Mouse (Mus musculus) lung, embryonic 15.5 days (tissue): Measurements from ENCODE around the gene Col6a2. TPM values are rescaled to one million over a fixed set of nuclear protein-coding genes. Genes with fewer than 3 reads are reported as not detected.
A peak's percentile ranks its signal among the peaks of the same experiment; 100 is the strongest.

Experiments used
- ATAC-seq: fragments of 200-750 bp; cut with Nextera tagmentation; 2 replicates; pipeline ENCODE4 v1.8.0; 2017; ENCODE audit warnings: moderate number of reproducible peaks, borderline replicate concordance; ENCODE audit not compliant: low FRiP score, low TSS enrichment; ENCODE audit errors: extremely low read depth
- H3K27ac ChIP-seq: fragments of 300-500 bp; sonication (generic); 2 replicates; pipeline ENCODE4 v1.5.1; 2015; ENCODE audit warnings: moderate library complexity, mild to moderate bottlenecking, inconsistent platforms
- H3K27me3 ChIP-seq: fragments of 300-500 bp; sonication (generic); 2 replicates; pipeline ENCODE4 v1.6.1; 2015; ENCODE audit warnings: inconsistent platforms
- H3K36me3 ChIP-seq: fragments of 300-500 bp; sonication (generic); 2 replicates; pipeline ENCODE4 v1.6.1; 2015; ENCODE audit warnings: inconsistent platforms
- H3K4me1 ChIP-seq: fragments of 300-500 bp; sonication (generic); 2 replicates; pipeline ENCODE4 v1.6.1; 2015; ENCODE audit warnings: inconsistent platforms
- H3K4me2 ChIP-seq: fragments of 300-500 bp; sonication (generic); 2 replicates; pipeline ENCODE4 v1.6.1; 2015; ENCODE audit warnings: inconsistent platforms, mild to moderate bottlenecking, moderate library complexity
- H3K4me3 ChIP-seq: fragments of 300-500 bp; sonication (generic); 2 replicates; pipeline ENCODE4 v1.5.1; 2015; ENCODE audit warnings: mild to moderate bottlenecking, inconsistent platforms
- H3K9ac ChIP-seq: fragments of 300-500 bp; sonication (generic); 2 replicates; pipeline ENCODE4 v1.6.1; 2015; ENCODE audit warnings: inconsistent platforms
- H3K9me3 ChIP-seq: fragments of 300-500 bp; sonication (generic); 2 replicates; pipeline ENCODE4 v1.6.1; 2016; ENCODE audit warnings: inconsistent platforms
- WGBS: fragments of 180-500 bp; shearing (Covaris S2); methylation state at CpG from one replicate; pipeline ENCODE4 v1.1.7; 2015; 5-methylcytosine and 5-hydroxymethylcytosine counted together
- polyA plus RNA-seq: library from polyadenylated mRNA; unstranded; fragments of >200 nt; fragmentation: Nextera tagmentation; extraction: Ambion mirVana; gene quantifications from 2 replicates; pipeline ENCODE4 v1.2.1, GENCODE M21; 2015

The Col6a2 gene
- 287 and 298 TPM in 2 replicates for polyA plus RNA-seq

DNA sequence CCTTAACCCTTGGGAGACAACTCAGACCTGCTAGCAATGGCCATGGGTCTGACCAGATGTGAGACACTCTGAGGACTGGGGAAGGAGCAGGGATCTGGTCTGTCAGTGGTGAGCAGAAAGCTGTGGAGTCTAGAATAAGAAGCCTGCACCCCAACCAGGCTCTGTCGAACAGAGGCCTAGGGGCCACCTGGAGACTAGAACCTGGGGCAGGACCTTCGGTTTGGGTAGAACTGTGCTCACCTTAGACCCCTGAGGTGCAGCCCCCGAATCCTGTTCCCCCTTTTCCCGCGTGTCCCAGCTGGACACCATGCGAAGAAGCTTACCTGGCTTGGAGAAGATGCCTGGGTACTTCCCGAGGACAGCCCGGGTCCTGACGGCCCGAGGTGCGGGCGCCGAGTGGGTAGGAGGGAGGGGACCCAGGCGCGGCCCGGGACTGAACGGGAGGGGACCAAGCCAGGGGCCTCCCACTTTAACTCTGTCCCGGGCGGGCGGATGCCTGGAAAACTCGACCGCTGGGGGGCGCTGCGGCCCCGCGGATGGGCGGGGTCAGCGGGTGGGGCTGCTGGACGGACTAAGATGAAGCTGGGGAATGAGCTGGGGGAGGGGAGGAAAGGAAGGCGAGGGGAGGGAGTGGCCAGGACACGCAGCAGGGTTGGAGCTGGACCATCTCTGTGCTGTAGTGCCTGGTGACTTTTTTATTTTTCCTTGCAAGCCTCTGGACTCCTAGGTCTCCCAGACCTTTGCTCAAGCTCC is at the start of gene Col6a2:
Gene Col6a2, minus strand, starts transcription at position 703 of the 753 bp plus-strand sequence.
- H3K27ac ChIP-seq, result peak within 1 kb of the TSS; percentile 84
- peak within 1 kb of the TSS; percentile 66 for H3K4me2 ChIP-seq
- H3K4me3 ChIP-seq, result peak within 1 kb of the TSS; percentile 58
- WGBS, result 4% methylated on average over 23 of the region's 31 CpGs
- ATAC-seq, result peak; percentile 94
- H3K4me1 ChIP-seq, result peaks cover 23% of the 10 kb centered on the region
- H3K9me3 ChIP-seq, result no peaks in the 10 kb centered on the region
- H3K36me3 ChIP-seq, result no peaks in the 10 kb centered on the region
- no peaks in the 10 kb centered on the region for H3K27me3 ChIP-seq
- H3K9ac ChIP-seq, result peak within 1 kb of the TSS; percentile 63

DNA sequence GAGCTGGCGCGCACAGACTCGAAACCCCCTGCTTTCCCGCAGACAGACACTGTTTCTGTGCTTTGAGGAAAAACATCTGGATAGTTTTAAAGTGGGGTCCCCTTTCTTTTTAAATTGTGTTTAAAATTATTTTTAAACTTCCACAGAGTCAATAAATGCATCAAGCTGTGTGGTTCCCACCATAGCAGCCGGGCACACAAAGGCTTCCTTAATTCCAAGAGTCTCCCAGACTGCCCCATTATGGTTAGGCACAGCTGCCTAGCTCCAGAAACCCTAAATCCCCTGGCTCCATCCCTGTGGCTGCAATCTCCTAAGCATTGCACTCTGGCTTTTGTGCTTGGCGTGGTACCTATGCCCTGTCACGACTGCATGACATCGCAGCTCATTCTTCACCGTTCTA is 48.5 kb upstream of the Col6a2 start:
- Histone ChIP-seq H3K27ac (peak overlapping the region; percentile 88), H3K4me1 (peaks cover 36% of the 10 kb centered on the region), H3K9ac (no peak overlapping the region), H3K4me2 (no peak overlapping the region), H3K9me3 (no peaks in the 10 kb centered on the region), H3K27me3 (no peaks in the 10 kb centered on the region), H3K4me3 (no peak overlapping the region), H3K36me3 (no peaks in the 10 kb centered on the region)
- WGBS, result 58% methylated on average over 9 of the region's 9 CpGs
- ATAC-seq, result peak; percentile 33; the same call in 1 of the 2 replicates

DNA sequence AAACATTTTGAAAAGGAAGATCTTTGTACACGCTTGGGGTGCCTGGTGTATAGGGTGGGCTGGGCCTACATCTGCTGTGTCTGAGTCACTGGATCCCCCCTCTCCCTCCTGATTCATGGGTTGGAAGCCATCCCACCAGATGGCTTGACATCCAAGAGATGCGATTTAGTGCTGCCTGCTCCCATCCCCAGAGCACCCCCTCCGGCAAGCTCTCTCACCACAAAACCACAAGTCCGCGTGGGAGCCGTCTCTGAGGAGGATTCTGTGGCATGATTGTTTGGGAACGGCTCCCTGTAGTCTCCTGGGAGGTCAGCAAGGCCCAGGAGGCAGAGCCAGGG is 45.5 kb upstream of the Col6a2 start:
- 52% methylated on average over 7 of the region's 7 CpGs for WGBS
- no peak overlapping the region for H3K4me3 ChIP-seq
- peaks cover 18% of the 10 kb centered on the region; the same call in 1 of the 2 replicates for H3K4me1 ChIP-seq
- no peak overlapping the region for H3K4me2 ChIP-seq
- no peaks in the 10 kb centered on the region for H3K36me3 ChIP-seq
- H3K27ac ChIP-seq, result peak overlapping the region; percentile 62
- H3K9ac ChIP-seq, result no peak overlapping the region
- H3K9me3 ChIP-seq, result no peaks in the 10 kb centered on the region
- no peak for ATAC-seq
- no peaks in the 10 kb centered on the region for H3K27me3 ChIP-seq

DNA sequence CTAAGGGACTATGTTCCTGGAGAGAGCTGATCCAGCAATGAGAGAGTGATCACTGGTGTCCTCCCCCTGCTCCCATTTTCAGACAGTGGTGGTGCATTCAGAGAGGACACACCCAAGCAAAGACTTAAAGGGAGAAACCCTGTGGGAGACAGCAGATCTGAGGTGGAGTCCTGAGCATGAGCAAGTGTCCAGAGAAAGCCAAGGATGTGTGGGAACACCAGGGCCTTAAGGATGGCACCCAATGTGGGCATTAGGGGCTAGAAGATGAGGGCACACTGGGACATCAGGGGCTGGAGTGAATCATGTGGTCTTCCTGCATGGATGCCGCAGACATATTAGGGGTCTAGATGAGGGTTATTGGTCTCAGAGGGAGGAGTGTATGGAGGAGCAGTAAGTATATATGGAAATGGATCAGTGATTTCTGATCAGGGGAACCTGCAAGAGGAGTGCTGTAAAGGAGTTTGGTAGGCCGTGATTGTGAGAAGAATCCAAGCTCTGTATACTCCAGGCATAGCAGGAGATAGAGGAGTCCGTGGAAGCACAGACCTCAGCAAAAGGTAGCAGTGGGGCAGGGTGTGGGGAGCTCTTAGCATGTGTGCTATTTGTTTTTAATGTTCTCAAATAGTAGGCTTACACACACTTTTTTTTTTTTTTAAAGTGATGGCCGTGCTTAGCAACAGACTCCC is 45.0 kb upstream of the Col6a2 start:
- no peak overlapping the region for H3K9ac ChIP-seq
- no peaks in the 10 kb centered on the region for H3K9me3 ChIP-seq
- no peaks in the 10 kb centered on the region for H3K27me3 ChIP-seq
- H3K4me2 ChIP-seq, result no peak overlapping the region
- no peaks in the 10 kb centered on the region for H3K36me3 ChIP-seq
- 83% methylated on average over 4 of the region's 4 CpGs for WGBS
- H3K4me1 ChIP-seq, result peaks cover 23% of the 10 kb centered on the region
- peak overlapping the region; percentile 62; the same call in 1 of the 2 replicates for H3K27ac ChIP-seq
- ATAC-seq, result no peak
- no peak overlapping the region for H3K4me3 ChIP-seq

DNA sequence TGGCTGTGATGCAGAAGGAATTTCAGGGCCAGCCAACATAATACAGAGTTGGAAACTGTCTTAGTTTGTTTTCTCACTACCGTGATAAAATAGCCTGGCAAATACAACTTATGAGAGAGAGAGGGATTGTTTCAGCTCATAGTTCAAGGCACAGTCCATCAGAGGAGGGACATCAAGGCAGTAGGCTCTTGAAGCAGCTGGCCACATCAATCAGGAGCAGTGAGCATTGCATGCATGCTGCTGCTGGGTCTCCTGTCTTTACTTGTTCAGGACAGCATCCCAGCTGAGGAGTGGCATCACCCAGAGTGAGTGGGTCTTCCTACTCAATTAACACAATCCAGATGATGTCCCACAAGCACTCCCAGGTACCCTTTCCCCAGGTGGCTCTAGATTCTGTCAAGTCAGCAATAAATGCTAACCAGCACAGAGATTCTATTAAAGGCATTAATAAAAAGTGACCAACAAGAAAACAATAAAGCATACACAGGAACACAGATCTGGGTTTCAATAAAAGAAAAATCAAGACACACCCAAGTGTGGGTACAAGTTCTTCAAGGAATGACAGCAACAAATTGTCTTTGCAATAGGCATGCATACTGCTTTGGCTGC is 43.9 kb upstream of the Col6a2 start:
- no peak overlapping the region for H3K9ac ChIP-seq
- no peak overlapping the region for H3K27ac ChIP-seq
- H3K36me3 ChIP-seq, result no peaks in the 10 kb centered on the region
- H3K27me3 ChIP-seq, result no peaks in the 10 kb centered on the region
- no peak for ATAC-seq
- peaks cover 17% of the 10 kb centered on the region for H3K4me1 ChIP-seq
- H3K4me2 ChIP-seq, result no peak overlapping the region
- H3K4me3 ChIP-seq, result no peak overlapping the region
- no peaks in the 10 kb centered on the region for H3K9me3 ChIP-seq
- WGBS, result 77% methylated on average over 1 of the region's 1 CpGs

DNA sequence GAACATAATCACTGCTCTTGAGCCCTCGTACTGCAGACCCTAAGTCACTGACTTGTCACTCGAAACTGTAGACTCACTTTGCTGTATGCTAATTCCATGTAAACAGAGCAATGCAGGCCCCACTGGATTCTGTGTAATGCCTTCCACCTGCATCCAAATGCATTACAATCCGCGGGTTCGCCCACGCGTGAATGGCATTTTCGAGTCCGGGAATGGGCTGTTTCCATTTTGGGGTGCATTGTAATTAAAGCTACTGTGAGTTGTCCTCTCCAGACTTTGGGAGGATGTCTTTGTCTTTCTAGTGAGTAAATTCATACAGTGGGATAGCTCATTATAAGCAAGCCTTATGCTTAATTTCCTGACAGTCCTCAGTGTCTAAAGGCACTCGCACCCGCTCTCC is 42.1 kb upstream of the Col6a2 start:
- no peak for ATAC-seq
- Histone ChIP-seq H3K4me3 (no peak overlapping the region), H3K9me3 (no peaks in the 10 kb centered on the region), H3K27ac (peak overlapping the region; percentile 81), H3K4me2 (no peak overlapping the region), H3K4me1 (peaks cover 14% of the 10 kb centered on the region; the same call in 1 of the 2 replicates), H3K27me3 (no peaks in the 10 kb centered on the region), H3K36me3 (no peaks in the 10 kb centered on the region), H3K9ac (no peak overlapping the region)
- WGBS, result 89% methylated on average over 11 of the region's 11 CpGs

DNA sequence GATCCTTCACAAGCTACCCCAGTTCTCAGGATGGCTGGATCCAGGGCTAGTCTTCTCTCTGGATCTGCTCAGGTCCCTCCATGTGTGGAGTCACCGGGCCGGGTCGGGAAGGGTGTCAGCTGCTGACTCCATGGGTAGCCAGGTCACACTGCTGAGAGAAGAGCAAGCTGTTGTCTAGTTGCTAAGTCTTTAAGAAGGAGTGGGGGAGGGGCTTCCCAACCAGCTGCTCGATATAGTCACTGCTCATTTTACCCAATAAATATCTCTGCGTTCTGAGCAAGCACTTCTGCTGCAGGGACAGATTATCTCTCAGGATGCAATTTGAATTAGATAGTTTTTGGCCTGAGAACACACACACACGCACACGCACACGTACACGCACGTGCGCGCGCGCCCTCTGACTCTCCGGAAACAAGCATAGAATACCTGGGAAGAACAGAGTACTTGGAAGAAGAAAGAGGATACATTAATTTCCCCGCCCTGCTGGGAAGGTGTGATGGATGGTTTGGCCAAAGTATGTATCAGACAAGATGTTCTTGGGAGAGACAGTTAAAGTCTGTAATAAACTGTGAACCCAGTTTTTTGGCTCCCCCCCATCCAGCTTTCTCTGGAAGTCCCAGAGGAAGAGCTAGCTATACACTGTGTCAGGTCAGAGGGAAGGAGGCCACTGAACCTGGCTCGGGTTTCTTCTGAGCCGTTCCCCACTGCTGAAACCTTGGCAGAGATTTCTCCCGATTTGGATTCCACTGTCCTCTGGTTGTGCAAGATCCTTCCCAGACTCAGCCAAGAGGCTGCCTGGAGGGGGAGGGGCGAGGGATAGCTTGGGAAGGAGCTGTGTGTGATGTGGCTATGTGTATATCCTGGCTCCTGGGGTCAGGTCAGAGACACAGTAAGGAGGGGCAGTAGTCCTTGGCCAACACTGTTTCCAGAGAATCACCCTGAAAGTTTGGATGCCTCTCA is 41.0 kb upstream of the Col6a2 start:
- no peak overlapping the region for H3K4me3 ChIP-seq
- H3K9me3 ChIP-seq, result no peaks in the 10 kb centered on the region
- H3K9ac ChIP-seq, result no peak overlapping the region
- ATAC-seq, result peak; percentile 94
- no peaks in the 10 kb centered on the region for H3K27me3 ChIP-seq
- H3K36me3 ChIP-seq, result no peaks in the 10 kb centered on the region
- H3K4me1 ChIP-seq, result peaks cover 13% of the 10 kb centered on the region; the same call in 1 of the 2 replicates
- WGBS, result 49% methylated on average over 20 of the region's 20 CpGs
- H3K4me2 ChIP-seq, result no peak overlapping the region
- peak overlapping the region; percentile 81 for H3K27ac ChIP-seq

DNA sequence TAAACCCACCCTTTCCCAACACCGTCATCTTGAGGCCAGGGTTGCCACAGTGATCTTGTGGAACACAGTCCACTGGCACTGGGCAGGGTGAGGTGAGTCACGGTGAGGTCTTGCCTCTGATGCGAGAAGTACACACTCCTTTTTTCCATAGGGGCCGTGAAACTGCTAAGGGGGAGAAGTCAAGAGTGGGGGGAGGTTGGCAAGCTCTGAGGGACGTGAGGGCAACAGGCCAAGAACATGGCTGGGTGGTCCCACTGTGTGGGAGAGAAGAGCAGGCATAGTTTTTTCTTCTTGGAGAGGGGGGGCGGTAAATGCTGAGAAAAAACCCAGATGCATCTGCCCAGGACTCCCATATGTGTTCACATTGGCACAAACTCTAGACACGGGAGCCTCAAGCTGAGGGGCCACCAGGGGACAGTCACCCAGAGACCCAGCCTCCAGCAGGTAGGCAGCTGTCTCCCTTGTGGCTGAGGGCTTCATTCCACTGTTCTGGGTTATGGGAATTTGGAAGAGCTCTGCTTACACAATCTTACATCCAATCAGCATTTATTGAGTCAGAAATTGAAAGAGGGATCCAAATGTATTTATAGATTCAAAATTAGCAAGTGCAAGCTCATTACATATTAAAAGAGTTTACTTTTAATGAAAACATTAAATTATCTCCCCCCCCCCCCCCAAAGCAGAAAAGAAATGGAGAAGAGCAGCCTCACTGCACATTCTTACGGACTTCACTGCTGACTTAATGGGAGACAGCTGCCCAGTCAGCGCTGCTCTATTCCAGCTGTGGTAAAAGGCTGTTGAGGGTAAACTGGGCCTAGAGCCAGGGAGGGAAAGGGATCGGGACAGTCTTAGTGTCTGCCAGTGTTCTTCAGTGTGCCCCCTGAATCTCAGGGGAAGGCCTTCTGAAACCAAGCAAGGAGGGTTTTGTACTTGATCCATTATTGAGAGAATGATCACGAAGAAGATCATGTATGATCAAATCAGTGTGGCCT is 30.2 kb upstream of the Col6a2 start:
- Histone ChIP-seq H3K36me3 (no peaks in the 10 kb centered on the region), H3K27ac (peak overlapping the region; percentile 91), H3K4me2 (no peak overlapping the region), H3K9me3 (no peaks in the 10 kb centered on the region), H3K4me1 (peaks cover 43% of the 10 kb centered on the region), H3K4me3 (no peak overlapping the region), H3K9ac (0 out of 2 replicates have a peak overlapping the region, but pooled peaks have one; percentile 10), H3K27me3 (no peaks in the 10 kb centered on the region)
- ATAC-seq, result peak; percentile 81
- WGBS, result 44% methylated on average over 11 of the region's 11 CpGs

DNA sequence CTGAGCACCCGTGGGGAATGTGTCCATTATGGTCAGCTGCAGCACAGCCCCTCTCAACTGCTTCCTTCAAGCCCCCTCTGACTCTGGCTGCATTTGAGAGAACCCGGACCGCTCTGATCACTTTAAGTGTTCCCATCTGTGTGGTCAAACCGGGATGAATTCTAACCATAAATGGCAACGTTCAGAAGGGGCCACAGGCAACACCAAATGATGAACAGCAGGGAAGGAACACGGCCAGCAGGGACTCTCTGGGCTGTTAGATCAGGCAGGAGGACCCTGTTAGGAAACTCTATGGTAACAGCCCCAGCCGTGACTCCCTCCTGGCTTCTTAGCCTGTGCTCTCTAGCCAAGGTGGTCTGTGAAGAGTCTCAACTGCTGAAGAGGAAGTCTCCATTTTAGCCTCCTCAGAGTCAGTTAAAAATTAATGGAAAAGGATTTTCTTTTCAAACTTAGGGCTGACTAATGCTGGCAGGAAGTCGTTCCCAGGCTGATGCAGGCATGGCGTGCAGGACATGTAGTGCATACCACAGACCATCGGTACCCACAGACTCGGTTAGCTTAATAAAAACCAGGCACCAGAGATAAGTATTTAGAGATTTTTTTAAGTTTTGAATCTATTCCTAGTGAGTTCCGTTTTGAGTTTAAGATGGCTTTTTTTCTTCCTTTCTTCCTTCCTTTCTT is 27.4 kb upstream of the Col6a2 start:
- 35% methylated on average over 12 of the region's 12 CpGs for WGBS
- Histone ChIP-seq H3K36me3 (no peaks in the 10 kb centered on the region), H3K27me3 (no peaks in the 10 kb centered on the region), H3K27ac (peak overlapping the region; percentile 82), H3K4me1 (peaks cover 43% of the 10 kb centered on the region), H3K4me3 (no peak overlapping the region), H3K9me3 (no peaks in the 10 kb centered on the region), H3K4me2 (no peak overlapping the region), H3K9ac (no peak overlapping the region)
- ATAC-seq, result peak; percentile 75

DNA sequence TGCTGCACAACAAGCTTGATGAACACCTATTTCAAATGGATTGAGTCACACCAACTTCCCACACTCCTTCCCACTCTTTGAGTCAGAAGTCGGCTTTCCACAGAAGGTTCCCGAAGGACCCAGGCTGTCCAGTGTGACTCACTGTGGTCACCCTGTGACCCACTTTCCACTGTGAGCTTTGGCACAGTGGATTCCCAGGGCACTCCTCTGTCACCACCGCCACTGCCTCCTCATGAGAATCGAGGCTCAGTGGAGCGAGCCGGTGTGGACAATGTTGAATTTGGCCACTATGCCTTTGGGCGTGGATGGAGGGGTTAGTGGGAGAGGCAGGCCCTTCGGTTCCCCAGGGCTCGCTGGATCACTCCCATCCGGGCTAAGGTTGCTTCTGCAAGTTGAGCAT is 25.3 kb upstream of the Col6a2 start:
- H3K36me3 ChIP-seq, result no peaks in the 10 kb centered on the region
- no peaks in the 10 kb centered on the region for H3K27me3 ChIP-seq
- H3K4me3 ChIP-seq, result no peak overlapping the region
- no peak overlapping the region for H3K27ac ChIP-seq
- peaks cover 42% of the 10 kb centered on the region for H3K4me1 ChIP-seq
- H3K9me3 ChIP-seq, result no peaks in the 10 kb centered on the region
- no peak for ATAC-seq
- H3K9ac ChIP-seq, result no peak overlapping the region
- H3K4me2 ChIP-seq, result no peak overlapping the region
- 91% methylated on average over 10 of the region's 10 CpGs for WGBS
